Mouse (Mus musculus) testis, adult 2 months (tissue): ENCODE data around the gene Zpr1.

Source experiments
- CTCF ChIP-seq: fragments of 200-500 bp; IDR thresholded peaks from 2 replicates; pipeline ENCODE4 v1.5.1; 2012; ENCODE audit warnings: low read depth, mild to moderate bottlenecking, inconsistent platforms, low read length, moderate library complexity; ENCODE audit not compliant: control insufficient read depth, insufficient read depth, insufficient replicate concordance
- POLR2A ChIP-seq: fragments of 200-500 bp; IDR thresholded peaks from 2 replicates; pipeline ENCODE4 v1.6.1; 2012; ENCODE audit warnings: low read depth, mild to moderate bottlenecking, inconsistent platforms, low read length, moderate library complexity; ENCODE audit not compliant: control insufficient read depth

GRCm38 (mm10) chr9:46316388-46316787, 43.5 kb downstream of the Zpr1 start:
- TF ChIP-seq CTCF (no peak), POLR2A (no peak)
